In genomic region chr12:91848394-91849044, GRCm38 (mm10) we compare ENCODE assay signal across 7 mouse cellular contexts. TPM values are rescaled to one million over a fixed set of nuclear protein-coding genes. Genes with fewer than 3 reads are reported as not detected.
DNase-seq lines count a peak whose midpoint lies in the region; ATAC-seq and TF ChIP-seq lines count a peak whose summit lies in the region.

No protein-coding gene starts in this region.

- no peak for TF ChIP-seq CTCF in lung, embryonic 14.5 days (IDR thresholded peaks at IDR 0.05; ENCODE audit: low read depth)

- H3K27ac ChIP-seq in lung, embryonic 14.5 days (ENCODE audit: low read depth), result peak overlapping the region; percentile 60; the same call in 1 of the 2 replicates
- peak overlapping the region; percentile 54; the same call in 1 of the 2 replicates for H3K27ac ChIP-seq in embryonic facial prominence, embryonic 12.5 days
- H3K27ac ChIP-seq in intestine, embryonic 14.5 days (ENCODE audit: low read depth), result no peak overlapping the region
- H3K27ac ChIP-seq in midbrain, embryonic 10.5 days (replicated peaks), result peak overlapping the region; percentile 87

- no peak for DNase-seq in lung, embryonic 14.5 days
- no peak for DNase-seq in lung, postnatal 4 days
- no peak for DNase-seq in intestine, embryonic 14.5 days (ENCODE audit: low spot score)
- DNase-seq in midbrain, embryonic 10.5 days (ENCODE audit: low spot score), result peak; percentile 15
- no peak for DNase-seq in frontal cortex, postnatal 25 days (ENCODE audit: low spot score in 2 of 2)
- DNase-seq in cerebellum, postnatal 25 days, result no peak

- 2% methylated on average over 33 of the region's 33 CpGs for WGBS in lung, embryonic 14.5 days
- WGBS in embryonic facial prominence, embryonic 12.5 days, result 5% methylated on average over 33 of the region's 33 CpGs
- WGBS in intestine, embryonic 14.5 days, result 2% methylated on average over 30 of the region's 33 CpGs
- 5% methylated on average over 33 of the region's 33 CpGs for WGBS in midbrain, embryonic 10.5 days

- H3K4me1 ChIP-seq in lung, embryonic 14.5 days (ENCODE audit: insufficient read depth), result no peaks in the 10 kb centered on the region
- H3K4me1 ChIP-seq in embryonic facial prominence, embryonic 12.5 days, result 0 out of 2 replicates have a peak, but pooled peaks cover 3% of the 10 kb centered on the region
- peaks cover 14% of the 10 kb centered on the region for H3K4me1 ChIP-seq in intestine, embryonic 14.5 days (replicated peaks; ENCODE audit: control insufficient read depth, insufficient read depth, low read length)
- peaks cover 32% of the 10 kb centered on the region for H3K4me1 ChIP-seq in midbrain, embryonic 10.5 days

- H3K4me3 ChIP-seq in lung, embryonic 14.5 days (ENCODE audit: low read depth, low read length), result peak overlapping the region; percentile 91
- peak overlapping the region; percentile 91 for H3K4me3 ChIP-seq in embryonic facial prominence, embryonic 12.5 days
- H3K4me3 ChIP-seq in intestine, embryonic 14.5 days (ENCODE audit: low read depth, low read length), result peak overlapping the region; percentile 66
- peak overlapping the region; percentile 83 for H3K4me3 ChIP-seq in midbrain, embryonic 10.5 days

- H3K36me3 ChIP-seq in lung, embryonic 14.5 days (ENCODE audit: insufficient read depth), result no peaks in the 10 kb centered on the region
- H3K36me3 ChIP-seq in embryonic facial prominence, embryonic 12.5 days, result peaks cover 3% of the 10 kb centered on the region; the same call in 1 of the 2 replicates
- H3K36me3 ChIP-seq in intestine, embryonic 14.5 days (ENCODE audit: control insufficient read depth, insufficient read depth, low read length), result no peaks in the 10 kb centered on the region
- peaks cover 5% of the 10 kb centered on the region for H3K36me3 ChIP-seq in midbrain, embryonic 10.5 days

- peak overlapping the region; percentile 88 for H3K4me2 ChIP-seq in lung, embryonic 14.5 days
- H3K4me2 ChIP-seq in embryonic facial prominence, embryonic 12.5 days (replicated peaks), result peak overlapping the region; percentile 80
- H3K4me2 ChIP-seq in intestine, embryonic 14.5 days (ENCODE audit: low read length), result peak overlapping the region; percentile 97

- no peaks in the 10 kb centered on the region for H3K9me3 ChIP-seq in lung, embryonic 14.5 days (ENCODE audit: low read depth, low read length)
- H3K9me3 ChIP-seq in embryonic facial prominence, embryonic 12.5 days, result no peaks in the 10 kb centered on the region
- H3K9me3 ChIP-seq in intestine, embryonic 14.5 days (ENCODE audit: control insufficient read depth, low read length), result no peaks in the 10 kb centered on the region
- H3K9me3 ChIP-seq in midbrain, embryonic 10.5 days (replicated peaks), result no peaks in the 10 kb centered on the region

- H3K9ac ChIP-seq in lung, embryonic 14.5 days, result peak overlapping the region; percentile 88
- peak overlapping the region; percentile 84 for H3K9ac ChIP-seq in embryonic facial prominence, embryonic 12.5 days
- peak overlapping the region; percentile 73 for H3K9ac ChIP-seq in intestine, embryonic 14.5 days (ENCODE audit: low read length)

- peak; percentile 63 for ATAC-seq in lung, embryonic 14.5 days (ENCODE audit: insufficient read depth)
- peak; percentile 70; the same call in 1 of the 2 replicates for ATAC-seq in embryonic facial prominence, embryonic 12.5 days (ENCODE audit: insufficient number of reproducible peaks, insufficient read depth, low FRiP score, low TSS enrichment)
- peak; percentile 77 for ATAC-seq in intestine, embryonic 14.5 days (replicated peaks; ENCODE audit: low FRiP score, low TSS enrichment, low read depth)

- no peaks in the 10 kb centered on the region for H3K27me3 ChIP-seq in lung, embryonic 14.5 days (ENCODE audit: insufficient read depth, low read length)
- no peaks in the 10 kb centered on the region for H3K27me3 ChIP-seq in embryonic facial prominence, embryonic 12.5 days
- no peaks in the 10 kb centered on the region for H3K27me3 ChIP-seq in intestine, embryonic 14.5 days (replicated peaks; ENCODE audit: control insufficient read depth, insufficient read depth, low read length)
- H3K27me3 ChIP-seq in midbrain, embryonic 10.5 days (ENCODE audit: low read depth, poor library complexity, severe bottlenecking), result no peaks in the 10 kb centered on the region

RNA-seq across cellular contexts. Expression of gene Sel1l, which starts 0.4 kb away (rescaled TPM):
- 104 TPM in 2 replicates for polyA plus RNA-seq in lung, embryonic 14.5 days (2014; fragmentation: Nextera tagmentation; extraction: Ambion mirVana)
- 80.3 and 86.1 TPM in 2 replicates for polyA plus RNA-seq in embryonic facial prominence, embryonic 12.5 days (2016; fragmentation: Nextera tagmentation; extraction: Ambion mirVana)
- 77.6 and 90.7 TPM in 2 replicates for polyA plus RNA-seq in intestine, embryonic 14.5 days (2014; fragmentation: Nextera tagmentation; extraction: Ambion mirVana)
- polyA plus RNA-seq in midbrain, embryonic 10.5 days (2016; fragmentation: Nextera tagmentation; extraction: Ambion mirVana), result 63.2 and 64.6 TPM in 2 replicates
